Mouse (Mus musculus) cerebellum, adult 2 months (tissue): Measurements from ENCODE around the gene Elmo1. TPM values are rescaled to one million over a fixed set of nuclear protein-coding genes. Genes with fewer than 3 reads are reported as not detected.
A peak's percentile ranks its signal among the peaks of the same experiment; 100 is the strongest.

Source experiments
- DNase-seq, 2 experiments: peaks; one replicate each; pipeline ENCODE4 v3.0.0; 2021
- H3K27ac ChIP-seq: fragments of 200-500 bp; 2 replicates; pipeline ENCODE4 v1.5.1; 2012; ENCODE audit warnings: low read length, control low read depth, inconsistent platforms; ENCODE audit not compliant: insufficient read depth
- H3K27me3 ChIP-seq: fragments of 200-500 bp; 2 replicates; pipeline ENCODE4 v1.6.1; 2012; ENCODE audit warnings: inconsistent platforms, mild to moderate bottlenecking, low read length, moderate library complexity; ENCODE audit not compliant: control insufficient read depth, insufficient read depth
- H3K4me1 ChIP-seq: fragments of 200-500 bp; 2 replicates; pipeline ENCODE4 v1.6.1; 2011; ENCODE audit warnings: low read length; ENCODE audit not compliant: control insufficient read depth, insufficient read depth
- H3K4me3 ChIP-seq: fragments of 200-500 bp; replicated peaks from 2 replicates; pipeline ENCODE3; 2011; ENCODE audit warnings: mild to moderate bottlenecking, low read depth, low read length, control low read depth; ENCODE audit not compliant: insufficient read depth
- CTCF ChIP-seq: fragments of 200-500 bp; IDR thresholded peaks from 2 replicates; pipeline ENCODE4 v1.5.1; 2011; ENCODE audit warnings: low read depth, mild to moderate bottlenecking, control low read depth, low read length, moderate library complexity, borderline replicate concordance; ENCODE audit not compliant: insufficient read depth
- POLR2A ChIP-seq: fragments of 200-500 bp; IDR thresholded peaks from 2 replicates; pipeline ENCODE4 v1.6.1; 2011; ENCODE audit warnings: low read length, control low read depth, borderline replicate concordance; ENCODE audit not compliant: insufficient read depth
- WGBS: fragments of 180-500 bp; shearing (Covaris S2); methylation state at CpG from one replicate; pipeline ENCODE4 v1.1.7; 2018; 5-methylcytosine and 5-hydroxymethylcytosine counted together
- polyA plus RNA-seq: library from polyadenylated mRNA; depleted of rRNA; stranded (reverse); fragments of >200 nt; gene quantifications from 2 replicates; pipeline ENCODE4 v1.2.3, GENCODE M21; 2012

Elmo1 gene
- polyA plus RNA-seq, 1 experiment = 92.3 TPM

GRCm38 (mm10) chr13:20474600-20474999, 384.2 kb downstream of the Elmo1 start:
- WGBS = 13% methylated on average over 4 of the region's 4 CpGs
- no peak for TF ChIP-seq CTCF
- TF ChIP-seq POLR2A = no peak

GRCm38 (mm10) chr13:20481805-20482204, 391.4 kb downstream of the Elmo1 start:
- Histone ChIP-seq H3K4me3 (no peak overlapping the region), H3K4me1 (peaks cover 11% of the 10 kb centered on the region; the same call in 1 of the 2 replicates), H3K27ac (no peak overlapping the region), H3K27me3 (no peaks in the 10 kb centered on the region)
- WGBS = 80% methylated on average over 1 of the region's 1 CpGs
- TF ChIP-seq CTCF (no peak), POLR2A (no peak)
- DNase-seq = peak in 1 of 2 experiments; percentile 4

More at GRCm38 (mm10) chr13:20474600-20474999, 384.2 kb downstream of the Elmo1 start:
- H3K27ac ChIP-seq = peak overlapping the region; percentile 81
- H3K27me3 ChIP-seq = no peaks in the 10 kb centered on the region
- DNase-seq = peak; percentile 37 to 53
- peaks cover 10% of the 10 kb centered on the region; the same call in 1 of the 2 replicates for H3K4me1 ChIP-seq
- peak overlapping the region; percentile 84 for H3K4me3 ChIP-seq

- Histone ChIP-seq H3K27ac (no peak overlapping the region), H3K4me3 (no peak overlapping the region), H3K27me3 (no peaks in the 10 kb centered on the region), H3K4me1 (peaks cover 7% of the 10 kb centered on the region)
- TF ChIP-seq CTCF (peak; percentile 18; the same call in 1 of the 2 replicates), POLR2A (no peak)
- DNase-seq = peak in 1 of 2 experiments; percentile 11
- WGBS = 88% methylated on average over 3 of the region's 3 CpGs
Observed at GRCm38 (mm10) chr13:20489110-20489509, 398.7 kb downstream of the Elmo1 start.

GRCm38 (mm10) chr13:20489698-20490417, 399.5 kb downstream of the Elmo1 start:
- DNase-seq = no peak
- Histone ChIP-seq H3K4me1 (peaks cover 7% of the 10 kb centered on the region), H3K27me3 (no peaks in the 10 kb centered on the region), H3K27ac (no peak overlapping the region), H3K4me3 (no peak overlapping the region)
- TF ChIP-seq POLR2A (no peak), CTCF (peak; percentile 8; the same call in 1 of the 2 replicates)
- 72% methylated on average over 8 of the region's 8 CpGs for WGBS

- peaks cover 7% of the 10 kb centered on the region for H3K4me1 ChIP-seq
- no peak overlapping the region for H3K27ac ChIP-seq
- no peaks in the 10 kb centered on the region for H3K27me3 ChIP-seq
- no peak for TF ChIP-seq CTCF
- no peak for TF ChIP-seq POLR2A
- DNase-seq = no peak
- WGBS = 77% methylated on average over 5 of the region's 5 CpGs
- no peak overlapping the region for H3K4me3 ChIP-seq
Observed at GRCm38 (mm10) chr13:20490860-20491594, 400.6 kb downstream of the Elmo1 start.

- Histone ChIP-seq H3K4me3 (no peak overlapping the region), H3K27ac (no peak overlapping the region), H3K27me3 (no peaks in the 10 kb centered on the region), H3K4me1 (peaks cover 7% of the 10 kb centered on the region)
- no peak for TF ChIP-seq CTCF
- TF ChIP-seq POLR2A = no peak
- 85% methylated on average over 3 of the region's 3 CpGs for WGBS
- no peak for DNase-seq
Observed at GRCm38 (mm10) chr13:20491666-20492065, 401.3 kb downstream of the Elmo1 start.

GRCm38 (mm10) chr13:20494047-20494739, 403.8 kb downstream of the Elmo1 start:
- no peak overlapping the region for H3K4me3 ChIP-seq
- WGBS = 43% methylated on average over 6 of the region's 6 CpGs
- no peak for DNase-seq
- no peaks in the 10 kb centered on the region for H3K27me3 ChIP-seq
- H3K4me1 ChIP-seq = peaks cover 7% of the 10 kb centered on the region
- H3K27ac ChIP-seq = 0 out of 2 replicates have a peak overlapping the region, but pooled peaks have one; percentile 36
- TF ChIP-seq POLR2A (no peak), CTCF (no peak)

GRCm38 (mm10) chr13:20501923-20502322, 411.5 kb downstream of the Elmo1 start:
- Histone ChIP-seq H3K4me3 (no peak overlapping the region), H3K27me3 (no peaks in the 10 kb centered on the region), H3K4me1 (peaks cover 16% of the 10 kb centered on the region), H3K27ac (no peak overlapping the region)
- TF ChIP-seq POLR2A = no peak
- no peak for TF ChIP-seq CTCF
- no peak for DNase-seq
